Mouse (Mus musculus): Measurements from ENCODE around the gene Map3k12. TPM values are rescaled to one million over a fixed set of nuclear protein-coding genes. Genes with fewer than 3 reads are reported as not detected.

The Map3k12 gene
- polyA plus RNA-seq, 1 experiment from 2014 or later = 0.85 TPM

GRCm38 (mm10) chr15:102503447-102503846, 13.4 kb downstream of the Map3k12 start, which contains the start of gene Gm10337:
Gene Gm10337 (plus strand): TSS chr15:102503722.
- Histone ChIP-seq H3K4me1 (ENCODE audit: insufficient read depth) (no peaks in the 10 kb centered on the region; the same call in 1 of the 2 replicates), H3K36me3 (replicated peaks; ENCODE audit: insufficient read depth, low read length) (peaks cover 56% of the 10 kb centered on the region), H3K9me3 (ENCODE audit: low read length) (no peaks in the 10 kb centered on the region), H3K27ac (ENCODE audit: low read depth) (no peak within 1 kb of the TSS), H3K9ac (replicated peaks) (no peak within 1 kb of the TSS), H3K27me3 (ENCODE audit: insufficient read depth, low read length) (no peaks in the 10 kb centered on the region), H3K4me3 (ENCODE audit: low read depth, low read length) (no peak within 1 kb of the TSS), H3K4me2 (ENCODE audit: low read depth, low read length) (no peak within 1 kb of the TSS)
- 89% methylated on average over 1 of the region's 1 CpGs for WGBS (ENCODE audit: insufficient replicate concordance)
- no peak for TF ChIP-seq CTCF (IDR thresholded peaks at IDR 0.05; ENCODE audit: low read depth)
- TF ChIP-seq EP300 (IDR thresholded peaks at IDR 0.05; ENCODE audit: low read depth) = no peak
- ATAC-seq (no peak), DNase-seq (no peak)

GRCm38 (mm10) chr15:102502254-102502840, 14.5 kb downstream of the Map3k12 start:
- DNase-seq (no peak), ATAC-seq (no peak)
- H3K36me3 ChIP-seq (replicated peaks; ENCODE audit: insufficient read depth, low read length) = peaks cover 67% of the 10 kb centered on the region
- WGBS (ENCODE audit: insufficient replicate concordance) = 70% methylated on average over 9 of the region's 9 CpGs
- no peaks in the 10 kb centered on the region for H3K9me3 ChIP-seq (ENCODE audit: low read length)
- TF ChIP-seq EP300 (IDR thresholded peaks at IDR 0.05; ENCODE audit: low read depth) = no peak
- TF ChIP-seq CTCF (IDR thresholded peaks at IDR 0.05; ENCODE audit: low read depth) = no peak
- H3K4me1 ChIP-seq (ENCODE audit: insufficient read depth) = no peaks in the 10 kb centered on the region; the same call in 1 of the 2 replicates
- no peaks in the 10 kb centered on the region for H3K27me3 ChIP-seq (ENCODE audit: insufficient read depth, low read length)
- no peak overlapping the region for H3K9ac ChIP-seq (replicated peaks)
- H3K27ac ChIP-seq (ENCODE audit: low read depth) = no peak overlapping the region
- no peak overlapping the region for H3K4me3 ChIP-seq (ENCODE audit: low read depth, low read length)
- H3K4me2 ChIP-seq (ENCODE audit: low read depth, low read length) = no peak overlapping the region

GRCm38 (mm10) chr15:102501084-102501814, 15.6 kb downstream of the Map3k12 start:
- Histone ChIP-seq H3K4me2 (ENCODE audit: low read depth, low read length) (no peak overlapping the region), H3K9ac (replicated peaks) (no peak overlapping the region), H3K4me1 (ENCODE audit: insufficient read depth) (no peaks in the 10 kb centered on the region; the same call in 1 of the 2 replicates), H3K36me3 (replicated peaks; ENCODE audit: insufficient read depth, low read length) (peaks cover 76% of the 10 kb centered on the region), H3K27me3 (ENCODE audit: insufficient read depth, low read length) (no peaks in the 10 kb centered on the region), H3K4me3 (ENCODE audit: low read depth, low read length) (no peak overlapping the region), H3K27ac (ENCODE audit: low read depth) (no peak overlapping the region), H3K9me3 (ENCODE audit: low read length) (no peaks in the 10 kb centered on the region)
- no peak for ATAC-seq
- no peak for TF ChIP-seq CTCF (IDR thresholded peaks at IDR 0.05; ENCODE audit: low read depth)
- TF ChIP-seq EP300 (IDR thresholded peaks at IDR 0.05; ENCODE audit: low read depth) = no peak
- WGBS (ENCODE audit: insufficient replicate concordance) = 88% methylated on average over 19 of the region's 19 CpGs
- no peak for DNase-seq

- ATAC-seq (no peak), DNase-seq (no peak)
- no peak for TF ChIP-seq CTCF (IDR thresholded peaks at IDR 0.05; ENCODE audit: low read depth)
- TF ChIP-seq EP300 (IDR thresholded peaks at IDR 0.05; ENCODE audit: low read depth) = no peak
- no peaks in the 10 kb centered on the region for H3K4me1 ChIP-seq (ENCODE audit: insufficient read depth)
- H3K4me3 ChIP-seq (ENCODE audit: low read depth, low read length) = no peak overlapping the region
- no peaks in the 10 kb centered on the region for H3K27me3 ChIP-seq (ENCODE audit: insufficient read depth, low read length)
- peaks cover 83% of the 10 kb centered on the region for H3K36me3 ChIP-seq (replicated peaks; ENCODE audit: insufficient read depth, low read length)
- H3K27ac ChIP-seq (ENCODE audit: low read depth) = no peak overlapping the region
- H3K9me3 ChIP-seq (ENCODE audit: low read length) = no peaks in the 10 kb centered on the region
- WGBS (ENCODE audit: insufficient replicate concordance) = 92% methylated on average over 5 of the region's 5 CpGs
- H3K4me2 ChIP-seq (ENCODE audit: low read depth, low read length) = no peak overlapping the region
- H3K9ac ChIP-seq (replicated peaks) = no peak overlapping the region
Observed at GRCm38 (mm10) chr15:102500479-102500878, 16.4 kb downstream of the Map3k12 start.

- Histone ChIP-seq H3K4me1 (ENCODE audit: insufficient read depth) (no peaks in the 10 kb centered on the region), H3K27me3 (ENCODE audit: insufficient read depth, low read length) (no peaks in the 10 kb centered on the region), H3K27ac (ENCODE audit: low read depth) (no peak overlapping the region), H3K9me3 (ENCODE audit: low read length) (no peaks in the 10 kb centered on the region), H3K9ac (replicated peaks) (no peak overlapping the region), H3K4me2 (ENCODE audit: low read depth, low read length) (no peak overlapping the region), H3K36me3 (replicated peaks; ENCODE audit: insufficient read depth, low read length) (peaks cover 86% of the 10 kb centered on the region), H3K4me3 (ENCODE audit: low read depth, low read length) (no peak overlapping the region)
- 88% methylated on average over 6 of the region's 6 CpGs for WGBS (ENCODE audit: insufficient replicate concordance)
- TF ChIP-seq CTCF (IDR thresholded peaks at IDR 0.05; ENCODE audit: low read depth) = no peak
- no peak for DNase-seq
- ATAC-seq = no peak
Observed at GRCm38 (mm10) chr15:102499851-102500250, 17.0 kb downstream of the Map3k12 start.

- Histone ChIP-seq H3K27ac (ENCODE audit: low read depth) (no peak overlapping the region), H3K4me2 (ENCODE audit: low read depth, low read length) (no peak overlapping the region), H3K27me3 (ENCODE audit: insufficient read depth, low read length) (no peaks in the 10 kb centered on the region), H3K9me3 (ENCODE audit: low read length) (no peaks in the 10 kb centered on the region), H3K4me3 (ENCODE audit: low read depth, low read length) (no peak overlapping the region), H3K4me1 (ENCODE audit: insufficient read depth) (no peaks in the 10 kb centered on the region), H3K36me3 (replicated peaks; ENCODE audit: insufficient read depth, low read length) (peaks cover 88% of the 10 kb centered on the region), H3K9ac (replicated peaks) (no peak overlapping the region)
- 70% methylated on average over 3 of the region's 3 CpGs for WGBS (ENCODE audit: insufficient replicate concordance)
- no peak for ATAC-seq
- no peak for DNase-seq
- TF ChIP-seq EP300 (IDR thresholded peaks at IDR 0.05; ENCODE audit: low read depth) (no peak), CTCF (IDR thresholded peaks at IDR 0.05; ENCODE audit: low read depth) (no peak)
Observed at GRCm38 (mm10) chr15:102499370-102499769, 17.5 kb downstream of the Map3k12 start.
